Mouse (Mus musculus) layer of hippocampus, adult 11-12 months (tissue): ENCODE measurements at regions not wholly inside any gene's neighbourhood (a gene's known extent, or its start where the extent isn't known, plus 50 kb on each side); places are given as distances from the start of the nearest gene placed in this dataset.

Experiments
- DNase-seq: peaks from one replicate; pipeline ENCODE4 v3.0.0; 2022; ENCODE audit warnings: low spot score

- peak; percentile 51 for DNase-seq
Measured at GRCm38 (mm10) chr16:51910046-51910445, 121.0 kb upstream of the Cblb start.

GRCm38 (mm10) chr16:51911109-51911765 is 119.8 kb upstream of the Cblb start:
- DNase-seq: no peak

- DNase-seq: no peak
Measured at GRCm38 (mm10) chr16:51915034-51915928, 115.7 kb upstream of the Cblb start.

GRCm38 (mm10) chr16:51915929-51916308 is 115.1 kb upstream of the Cblb start:
- no peak for DNase-seq

GRCm38 (mm10) chr16:51916337-51916736 is 114.7 kb upstream of the Cblb start:
- DNase-seq: no peak

GRCm38 (mm10) chr16:51916820-51917219 is 114.2 kb upstream of the Cblb start:
- no peak for DNase-seq

GRCm38 (mm10) chr16:51917540-51917939 is 113.5 kb upstream of the Cblb start:
- DNase-seq: no peak

- DNase-seq: no peak
Measured at GRCm38 (mm10) chr16:51921025-51921424, 110.0 kb upstream of the Cblb start.

- no peak for DNase-seq
Measured at GRCm38 (mm10) chr16:51922589-51922988, 108.4 kb upstream of the Cblb start.

GRCm38 (mm10) chr16:51925639-51926038 is 105.4 kb upstream of the Cblb start:
- DNase-seq: no peak

GRCm38 (mm10) chr16:51933122-51933521 is 97.9 kb upstream of the Cblb start:
- DNase-seq: no peak

GRCm38 (mm10) chr16:51933965-51934364 is 97.1 kb upstream of the Cblb start:
- no peak for DNase-seq

GRCm38 (mm10) chr16:51937298-51937697 is 93.7 kb upstream of the Cblb start:
- peak; percentile 73 for DNase-seq

GRCm38 (mm10) chr16:51939061-51939460 is 92.0 kb upstream of the Cblb start:
- DNase-seq: no peak

GRCm38 (mm10) chr16:51940574-51940973 is 90.5 kb upstream of the Cblb start:
- no peak for DNase-seq

- DNase-seq: no peak
Measured at GRCm38 (mm10) chr16:51942431-51943130, 88.4 kb upstream of the Cblb start.

- DNase-seq: no peak
Measured at GRCm38 (mm10) chr16:51967051-51967845, 63.8 kb upstream of the Cblb start.
